Mouse (Mus musculus) lung, embryonic 15.5 days (tissue): Measurements from ENCODE around the gene Ptprn. TPM values are rescaled to one million over a fixed set of nuclear protein-coding genes. Genes with fewer than 3 reads are reported as not detected.

Source experiments
- ATAC-seq: fragments of 200-750 bp; cut with Nextera tagmentation; 2 replicates; pipeline ENCODE4 v1.8.0; 2017; ENCODE audit warnings: moderate number of reproducible peaks, borderline replicate concordance; ENCODE audit not compliant: low FRiP score, low TSS enrichment; ENCODE audit errors: extremely low read depth
- H3K27ac ChIP-seq: fragments of 300-500 bp; sonication (generic); 2 replicates; pipeline ENCODE4 v1.5.1; 2015; ENCODE audit warnings: moderate library complexity, mild to moderate bottlenecking, inconsistent platforms
- H3K27me3 ChIP-seq: fragments of 300-500 bp; sonication (generic); 2 replicates; pipeline ENCODE4 v1.6.1; 2015; ENCODE audit warnings: inconsistent platforms
- H3K36me3 ChIP-seq: fragments of 300-500 bp; sonication (generic); 2 replicates; pipeline ENCODE4 v1.6.1; 2015; ENCODE audit warnings: inconsistent platforms
- H3K4me1 ChIP-seq: fragments of 300-500 bp; sonication (generic); 2 replicates; pipeline ENCODE4 v1.6.1; 2015; ENCODE audit warnings: inconsistent platforms
- H3K4me2 ChIP-seq: fragments of 300-500 bp; sonication (generic); 2 replicates; pipeline ENCODE4 v1.6.1; 2015; ENCODE audit warnings: inconsistent platforms, mild to moderate bottlenecking, moderate library complexity
- H3K4me3 ChIP-seq: fragments of 300-500 bp; sonication (generic); 2 replicates; pipeline ENCODE4 v1.5.1; 2015; ENCODE audit warnings: mild to moderate bottlenecking, inconsistent platforms
- H3K9ac ChIP-seq: fragments of 300-500 bp; sonication (generic); 2 replicates; pipeline ENCODE4 v1.6.1; 2015; ENCODE audit warnings: inconsistent platforms
- H3K9me3 ChIP-seq: fragments of 300-500 bp; sonication (generic); 2 replicates; pipeline ENCODE4 v1.6.1; 2016; ENCODE audit warnings: inconsistent platforms
- WGBS: fragments of 180-500 bp; shearing (Covaris S2); methylation state at CpG from one replicate; pipeline ENCODE4 v1.1.7; 2015; 5-methylcytosine and 5-hydroxymethylcytosine counted together
- polyA plus RNA-seq: library from polyadenylated mRNA; unstranded; fragments of >200 nt; fragmentation: Nextera tagmentation; extraction: Ambion mirVana; gene quantifications from 2 replicates; pipeline ENCODE4 v1.2.1, GENCODE M21; 2015

The Ptprn gene
- polyA plus RNA-seq, 1 experiment from 2014 or later, result 0.72 TPM

DNA sequence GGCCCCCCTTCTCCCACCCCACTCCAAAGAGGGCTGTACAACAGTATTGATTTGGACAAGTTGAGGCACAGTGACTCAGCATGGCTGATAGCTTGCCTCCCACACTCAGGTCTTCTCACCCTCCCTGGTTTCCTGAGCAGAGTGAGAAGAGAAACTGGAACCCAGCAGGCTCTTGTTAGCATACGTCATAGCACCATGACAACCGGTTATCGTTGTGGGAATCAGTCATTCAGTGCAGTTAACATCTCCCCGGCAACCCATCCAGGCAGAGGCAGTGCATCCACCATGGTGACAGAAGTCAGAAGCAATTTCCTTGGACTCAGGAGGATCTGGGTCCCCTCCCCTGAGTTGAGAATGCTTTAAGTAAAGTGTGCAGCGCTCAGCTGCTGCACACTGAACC lies 18.7 kb upstream of the Ptprn start:
- no peaks in the 10 kb centered on the region for H3K4me1 ChIP-seq
- H3K9ac ChIP-seq, result no peak overlapping the region
- no peak overlapping the region for H3K4me2 ChIP-seq
- H3K27me3 ChIP-seq, result peaks cover 11% of the 10 kb centered on the region; the same call in 1 of the 2 replicates
- no peaks in the 10 kb centered on the region for H3K36me3 ChIP-seq
- H3K4me3 ChIP-seq, result no peak overlapping the region
- no peaks in the 10 kb centered on the region for H3K9me3 ChIP-seq
- no peak overlapping the region for H3K27ac ChIP-seq
- 67% methylated on average over 5 of the region's 5 CpGs for WGBS
- no peak for ATAC-seq

DNA sequence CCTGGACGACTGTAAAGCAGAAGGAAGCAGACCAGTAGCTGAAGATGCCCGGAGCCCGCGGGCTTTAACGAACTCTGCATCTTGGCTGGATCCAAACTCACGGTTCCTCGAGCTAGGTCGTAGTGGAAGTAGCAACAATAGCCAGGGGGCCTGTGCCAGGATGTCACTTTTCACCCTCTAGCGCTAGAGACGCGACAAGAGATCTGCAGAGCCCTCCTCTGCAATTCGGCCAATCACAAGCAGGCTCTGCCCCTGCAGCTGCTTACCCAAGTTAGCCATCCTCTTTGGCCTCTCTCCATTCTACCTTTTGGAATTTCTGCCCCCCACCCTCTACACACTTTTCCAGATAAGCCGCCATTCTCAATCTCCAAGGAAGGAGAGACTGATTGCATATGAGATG lies 13.9 kb upstream of the Ptprn start, which contains the start of gene Resp18:
Gene Resp18, minus strand, starts transcription at position 188 of the 400 bp plus-strand sequence.
- Histone ChIP-seq H3K4me3 (no peak within 1 kb of the TSS), H3K4me1 (no peaks in the 10 kb centered on the region)

DNA sequence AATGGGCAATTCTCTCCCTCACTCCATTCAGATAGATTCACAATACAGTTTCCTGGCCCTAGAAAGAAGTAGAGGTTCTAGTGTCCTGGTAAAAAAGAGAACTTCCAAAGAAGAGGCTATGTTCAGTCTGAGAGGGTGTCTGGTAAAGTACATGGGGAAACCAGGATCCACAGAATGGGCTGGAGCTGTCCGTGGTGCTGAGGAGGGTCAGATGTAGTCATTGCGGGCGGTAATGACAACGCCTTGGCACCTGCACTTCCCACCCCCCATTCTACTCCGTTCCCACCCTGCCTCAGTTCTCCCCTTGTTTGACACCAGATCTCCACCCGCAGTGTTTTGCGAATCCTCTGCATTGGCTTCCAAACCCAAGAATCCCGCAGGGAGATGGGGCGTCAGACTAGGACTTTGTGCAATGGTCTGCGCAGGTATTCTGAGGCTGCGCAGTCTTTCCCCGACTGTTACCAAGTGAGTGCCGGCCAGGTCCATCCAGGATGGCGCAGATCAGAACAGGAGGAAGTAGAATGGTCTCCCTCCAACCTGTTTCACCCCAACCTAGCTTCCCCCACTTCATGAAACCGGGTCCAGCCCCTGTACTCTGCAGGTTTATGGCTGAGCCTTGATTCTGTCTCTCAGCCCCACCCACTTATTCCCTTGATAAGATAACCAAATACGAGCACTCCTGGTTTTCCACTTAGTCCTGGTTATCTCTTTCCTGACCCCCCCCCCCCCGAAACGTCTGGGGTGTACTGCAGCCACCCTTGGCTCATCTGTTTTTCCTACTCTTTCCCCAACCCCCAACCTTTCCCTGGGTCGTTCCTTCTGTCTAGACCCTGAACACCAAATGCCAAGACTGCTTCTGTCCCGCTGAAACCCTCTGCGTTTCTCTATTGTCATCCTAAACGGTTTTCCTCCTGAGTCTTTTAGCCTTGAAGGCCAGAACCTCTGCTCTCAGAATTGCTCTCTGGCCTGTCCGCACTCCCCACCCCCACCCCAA lies 13.2 kb upstream of the Ptprn start:
- no peaks in the 10 kb centered on the region for H3K9me3 ChIP-seq
- no peaks in the 10 kb centered on the region for H3K4me1 ChIP-seq
- H3K27ac ChIP-seq, result no peak overlapping the region
- peaks cover 21% of the 10 kb centered on the region; the same call in 1 of the 2 replicates for H3K27me3 ChIP-seq
- no peak for ATAC-seq
- H3K4me2 ChIP-seq, result no peak overlapping the region
- H3K36me3 ChIP-seq, result no peaks in the 10 kb centered on the region
- no peak overlapping the region for H3K9ac ChIP-seq
- H3K4me3 ChIP-seq, result no peak overlapping the region
- 6% methylated on average over 23 of the region's 23 CpGs for WGBS

More for the DNA sequence above, 13.9 kb upstream of the Ptprn start, which contains the start of gene Resp18:
- Histone ChIP-seq H3K27ac (no peak within 1 kb of the TSS), H3K4me2 (no peak within 1 kb of the TSS), H3K36me3 (no peaks in the 10 kb centered on the region), H3K9me3 (no peaks in the 10 kb centered on the region), H3K9ac (no peak within 1 kb of the TSS), H3K27me3 (peaks cover 21% of the 10 kb centered on the region; the same call in 1 of the 2 replicates)
- ATAC-seq, result no peak
- WGBS, result 6% methylated on average over 13 of the region's 13 CpGs

DNA sequence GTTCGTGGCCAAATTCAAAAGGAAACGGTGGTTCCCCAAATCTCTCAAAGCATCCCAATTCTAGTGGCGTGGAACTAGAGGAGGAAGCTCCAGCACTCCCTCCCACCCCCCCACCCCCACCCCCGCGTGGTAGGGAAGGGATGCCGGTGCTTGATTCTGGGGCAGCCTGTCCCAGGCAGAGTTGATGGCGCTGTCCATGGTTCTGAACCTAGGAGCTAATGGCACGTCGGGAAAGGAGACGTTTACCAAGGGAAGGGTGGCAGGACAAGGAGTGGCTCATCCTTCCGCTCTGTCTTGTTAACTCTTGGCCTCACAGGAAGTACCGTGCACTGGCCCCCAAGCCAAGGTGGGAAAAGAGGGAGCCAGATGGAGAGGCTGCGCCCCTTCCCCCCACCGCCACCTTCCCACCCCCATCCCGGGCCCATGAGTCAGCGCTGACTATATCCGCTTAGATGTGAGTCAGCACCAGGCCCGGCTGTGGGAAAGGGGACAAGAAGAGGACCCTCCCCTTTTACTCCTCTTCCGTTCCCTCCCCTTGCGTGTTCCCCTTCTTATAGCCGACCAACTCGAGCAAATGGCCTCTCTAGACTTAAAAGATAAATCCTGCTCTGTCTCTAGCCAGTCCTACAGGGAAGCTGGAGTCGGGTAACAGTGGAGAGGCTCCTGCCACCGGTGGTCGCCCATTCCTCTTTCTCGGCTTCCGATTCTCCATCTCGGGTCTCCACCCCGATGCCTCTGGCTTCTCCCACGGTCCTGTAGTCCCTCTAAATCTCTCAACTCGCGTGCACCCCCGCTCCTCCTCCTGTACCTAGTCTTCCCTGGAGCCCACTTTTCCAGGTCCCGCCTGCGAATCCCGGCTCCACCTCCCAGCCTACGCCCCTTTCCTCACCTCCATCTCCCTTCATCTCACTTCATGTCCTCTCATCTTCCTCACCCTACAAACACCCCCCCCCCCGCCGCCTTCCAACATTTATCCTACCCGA lies 1.0 kb downstream of the Ptprn start:
- Histone ChIP-seq H3K4me1 (no peaks in the 10 kb centered on the region), H3K27me3 (peaks cover 53% of the 10 kb centered on the region), H3K27ac (no peak overlapping the region), H3K9me3 (no peaks in the 10 kb centered on the region), H3K4me3 (no peak overlapping the region), H3K36me3 (no peaks in the 10 kb centered on the region), H3K9ac (no peak overlapping the region), H3K4me2 (no peak overlapping the region)
- ATAC-seq, result no peak
- 1% methylated on average over 40 of the region's 40 CpGs for WGBS

DNA sequence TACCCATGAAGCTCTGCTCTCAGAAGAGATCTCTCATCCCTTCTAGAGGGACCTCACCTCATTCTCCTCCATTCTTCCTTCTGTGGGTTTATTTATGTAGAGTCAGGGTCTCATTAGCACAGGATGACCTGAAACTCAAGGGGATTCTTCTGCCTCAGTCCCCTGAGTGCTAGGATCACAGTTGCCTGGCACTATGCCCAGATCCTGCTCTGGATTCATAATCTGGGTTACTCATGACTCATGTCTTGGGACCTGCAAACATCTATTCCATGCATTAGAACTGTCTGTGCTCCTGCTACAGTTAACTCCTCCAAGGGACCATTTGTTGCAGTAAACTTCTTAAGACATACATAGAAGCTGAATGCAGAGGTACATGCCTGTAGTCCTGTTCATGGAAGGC lies 3.0 kb downstream of the Ptprn start:
- no peak for ATAC-seq
- H3K36me3 ChIP-seq, result no peaks in the 10 kb centered on the region
- H3K9ac ChIP-seq, result no peak overlapping the region
- no peak overlapping the region for H3K4me2 ChIP-seq
- no peak overlapping the region for H3K27ac ChIP-seq
- H3K9me3 ChIP-seq, result no peaks in the 10 kb centered on the region
- no peak overlapping the region for H3K4me3 ChIP-seq
- peaks cover 52% of the 10 kb centered on the region for H3K27me3 ChIP-seq
- no peaks in the 10 kb centered on the region for H3K4me1 ChIP-seq

- Histone ChIP-seq H3K9me3 (no peaks in the 10 kb centered on the region), H3K27me3 (no peaks in the 10 kb centered on the region), H3K9ac (no peak overlapping the region), H3K4me2 (no peak overlapping the region), H3K4me1 (peaks cover 4% of the 10 kb centered on the region), H3K27ac (no peak overlapping the region), H3K4me3 (no peak overlapping the region), H3K36me3 (no peaks in the 10 kb centered on the region)
- WGBS, result 59% methylated on average over 10 of the region's 10 CpGs
- no peak for ATAC-seq
These were observed 8.7 kb downstream of the Ptprn start for GRCm38 (mm10) chr1:75255516-75256046.

DNA sequence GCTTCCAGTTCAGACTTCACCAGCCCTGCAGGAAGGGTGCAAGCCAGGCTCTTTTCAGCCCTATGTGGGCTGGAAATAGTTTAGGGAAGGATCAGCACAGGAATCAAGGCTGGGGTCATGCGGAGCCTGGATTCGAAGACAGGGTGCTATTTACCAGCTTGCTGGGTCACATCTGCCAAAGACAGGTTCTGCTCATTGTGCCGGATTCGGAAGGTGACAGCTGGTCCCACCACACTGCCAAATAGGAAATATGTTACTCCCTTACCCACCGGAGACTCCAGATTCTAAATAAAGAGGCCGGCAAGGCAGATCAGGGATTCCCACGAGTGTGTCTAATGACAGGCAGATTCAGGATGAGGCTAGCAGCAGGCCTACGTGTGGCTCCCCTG lies 9.7 kb downstream of the Ptprn start:
- no peak for ATAC-seq
- no peak overlapping the region for H3K4me3 ChIP-seq

GRCm38 (mm10) chr1:75253849-75254624 lies 10.3 kb downstream of the Ptprn start:
- no peak overlapping the region for H3K9ac ChIP-seq
- no peaks in the 10 kb centered on the region for H3K27me3 ChIP-seq
- H3K36me3 ChIP-seq, result no peaks in the 10 kb centered on the region
- 52% methylated on average over 16 of the region's 16 CpGs for WGBS
- no peaks in the 10 kb centered on the region for H3K9me3 ChIP-seq
- no peak overlapping the region for H3K4me3 ChIP-seq
- no peak overlapping the region for H3K27ac ChIP-seq
- no peak overlapping the region for H3K4me2 ChIP-seq
- H3K4me1 ChIP-seq, result peaks cover 4% of the 10 kb centered on the region
- ATAC-seq, result no peak

More for the DNA sequence above, 9.7 kb downstream of the Ptprn start:
- H3K4me2 ChIP-seq, result no peak overlapping the region
- 63% methylated on average over 8 of the region's 8 CpGs for WGBS
- H3K27me3 ChIP-seq, result no peaks in the 10 kb centered on the region
- peaks cover 4% of the 10 kb centered on the region for H3K4me1 ChIP-seq
- no peaks in the 10 kb centered on the region for H3K9me3 ChIP-seq
- H3K27ac ChIP-seq, result no peak overlapping the region
- H3K9ac ChIP-seq, result no peak overlapping the region
- no peaks in the 10 kb centered on the region for H3K36me3 ChIP-seq

- no peaks in the 10 kb centered on the region for H3K27me3 ChIP-seq
- WGBS, result 65% methylated on average over 16 of the region's 16 CpGs
- no peak overlapping the region for H3K4me3 ChIP-seq
- no peak overlapping the region for H3K4me2 ChIP-seq
- ATAC-seq, result no peak
- H3K9ac ChIP-seq, result no peak overlapping the region
- no peaks in the 10 kb centered on the region for H3K9me3 ChIP-seq
- no peaks in the 10 kb centered on the region for H3K36me3 ChIP-seq
- H3K4me1 ChIP-seq, result peaks cover 6% of the 10 kb centered on the region
- no peak overlapping the region for H3K27ac ChIP-seq
These were observed 11.3 kb downstream of the Ptprn start for GRCm38 (mm10) chr1:75253029-75253428.

DNA sequence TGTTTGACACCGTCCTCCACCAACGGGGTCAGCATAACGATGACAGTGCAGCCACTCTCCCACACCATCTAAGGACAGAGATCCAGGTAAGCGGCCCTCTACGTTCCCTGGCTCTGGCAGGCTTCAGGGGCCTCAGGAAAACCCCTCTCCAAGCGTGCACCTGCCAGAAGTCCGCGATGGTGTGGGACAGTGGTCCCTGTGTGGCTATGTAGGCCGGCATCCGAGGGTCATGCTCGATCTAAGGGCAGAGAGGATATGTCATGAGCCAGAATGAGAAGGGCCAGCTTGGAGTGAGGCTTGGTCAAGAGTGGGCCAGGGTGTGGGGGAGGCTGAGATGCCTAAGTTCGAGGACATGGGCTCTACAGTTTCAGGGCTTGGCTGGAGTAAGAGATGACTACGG lies 12.0 kb downstream of the Ptprn start:
- WGBS, result 64% methylated on average over 13 of the region's 13 CpGs
- no peak for ATAC-seq

More for the DNA sequence above, 12.0 kb downstream of the Ptprn start:
- Histone ChIP-seq H3K9ac (no peak overlapping the region), H3K27ac (no peak overlapping the region), H3K9me3 (no peaks in the 10 kb centered on the region), H3K4me1 (peaks cover 14% of the 10 kb centered on the region), H3K4me3 (no peak overlapping the region), H3K4me2 (no peak overlapping the region), H3K27me3 (no peaks in the 10 kb centered on the region), H3K36me3 (no peaks in the 10 kb centered on the region)
